Mouse (Mus musculus): ENCODE measurements at regions not wholly inside any gene's neighbourhood (a gene's known extent, or its start where the extent isn't known, plus 50 kb on each side); places are given as distances from the start of the nearest gene placed in this dataset.
A peak's percentile ranks its signal among the peaks of the same experiment; 100 is the strongest.

DNA sequence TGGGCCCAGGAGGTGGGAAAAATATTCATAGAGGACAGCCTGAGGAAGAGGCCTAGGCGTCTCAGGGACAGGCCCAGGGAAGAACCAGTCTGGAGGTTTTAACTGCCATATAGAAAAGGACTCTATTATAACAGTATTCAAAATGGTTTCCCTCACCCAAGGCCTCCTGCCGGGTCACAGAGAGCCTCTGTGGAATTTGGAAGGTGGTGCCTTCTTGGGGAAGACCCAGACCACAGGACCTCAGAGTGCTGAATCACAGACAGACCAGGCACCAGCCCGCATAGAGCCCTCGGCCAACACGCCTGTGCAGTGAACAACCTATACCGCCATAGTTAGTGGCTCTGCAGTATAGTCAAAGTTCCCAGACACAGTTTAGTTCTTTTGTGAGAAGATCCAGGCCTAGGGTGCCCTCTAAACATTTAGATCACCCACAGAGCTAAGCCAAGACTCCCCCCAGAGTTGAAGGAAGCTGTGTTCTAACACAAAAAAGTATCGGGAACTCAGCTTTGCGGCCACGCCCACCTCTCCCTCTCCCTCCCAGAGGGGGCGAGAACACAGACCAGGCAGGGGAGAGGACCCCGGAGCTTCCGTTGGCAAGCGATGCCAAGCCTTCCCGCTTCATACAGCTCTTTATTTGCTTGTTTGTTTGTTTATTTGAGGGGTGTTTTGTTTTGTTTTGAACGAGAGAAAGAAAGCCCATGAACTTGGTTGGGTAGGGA, 122.1 kb upstream of the Smad3 start:
- Histone ChIP-seq H3K9ac (replicated peaks; ENCODE audit: low read length) (peak overlapping the region; percentile 19; the same call in 1 of the 2 replicates), H3K36me3 (ENCODE audit: insufficient read depth, low read length) (no peaks in the 10 kb centered on the region), H3K9me3 (ENCODE audit: low read length) (no peaks in the 10 kb centered on the region), H3K4me3 (ENCODE audit: low read length) (peak overlapping the region; percentile 31), H3K27me3 (ENCODE audit: insufficient read depth, low read length) (no peaks in the 10 kb centered on the region), H3K4me2 (replicated peaks; ENCODE audit: low read depth, low read length) (peak overlapping the region; percentile 50), H3K27ac (ENCODE audit: low read length) (no peak overlapping the region), H3K4me1 (ENCODE audit: insufficient read depth, low read length) (peaks cover 26% of the 10 kb centered on the region)
- no peak for ATAC-seq (ENCODE audit: low FRiP score, low TSS enrichment)
- 25% methylated on average over 15 of the region's 15 CpGs for WGBS

- Histone ChIP-seq H3K4me3 (ENCODE audit: low read length) (no peak overlapping the region), H3K9ac (replicated peaks; ENCODE audit: low read length) (no peak overlapping the region), H3K9me3 (ENCODE audit: low read length) (no peaks in the 10 kb centered on the region), H3K4me1 (ENCODE audit: insufficient read depth, low read length) (peaks cover 26% of the 10 kb centered on the region), H3K4me2 (replicated peaks; ENCODE audit: low read depth, low read length) (no peak overlapping the region), H3K36me3 (ENCODE audit: insufficient read depth, low read length) (no peaks in the 10 kb centered on the region), H3K27me3 (ENCODE audit: insufficient read depth, low read length) (no peaks in the 10 kb centered on the region), H3K27ac (ENCODE audit: low read length) (no peak overlapping the region)
- no peak for ATAC-seq (ENCODE audit: low FRiP score, low TSS enrichment)
- 65% methylated on average over 7 of the region's 7 CpGs for WGBS
Measured at GRCm38 (mm10) chr9:63877864-63878263, 120.1 kb upstream of the Smad3 start.

- Histone ChIP-seq H3K27me3 (ENCODE audit: insufficient read depth, low read length) (no peaks in the 10 kb centered on the region), H3K9me3 (ENCODE audit: low read length) (no peaks in the 10 kb centered on the region), H3K27ac (ENCODE audit: low read length) (no peak overlapping the region), H3K4me2 (replicated peaks; ENCODE audit: low read depth, low read length) (peak overlapping the region; percentile 50), H3K4me3 (ENCODE audit: low read length) (peak overlapping the region; percentile 12), H3K4me1 (ENCODE audit: insufficient read depth, low read length) (peaks cover 26% of the 10 kb centered on the region), H3K36me3 (ENCODE audit: insufficient read depth, low read length) (no peaks in the 10 kb centered on the region), H3K9ac (replicated peaks; ENCODE audit: low read length) (peak overlapping the region; percentile 49)
- ATAC-seq (ENCODE audit: low FRiP score, low TSS enrichment), result no peak
- WGBS, result 24% methylated on average over 13 of the region's 13 CpGs
Measured at GRCm38 (mm10) chr9:63876886-63877285, 119.1 kb upstream of the Smad3 start.

DNA sequence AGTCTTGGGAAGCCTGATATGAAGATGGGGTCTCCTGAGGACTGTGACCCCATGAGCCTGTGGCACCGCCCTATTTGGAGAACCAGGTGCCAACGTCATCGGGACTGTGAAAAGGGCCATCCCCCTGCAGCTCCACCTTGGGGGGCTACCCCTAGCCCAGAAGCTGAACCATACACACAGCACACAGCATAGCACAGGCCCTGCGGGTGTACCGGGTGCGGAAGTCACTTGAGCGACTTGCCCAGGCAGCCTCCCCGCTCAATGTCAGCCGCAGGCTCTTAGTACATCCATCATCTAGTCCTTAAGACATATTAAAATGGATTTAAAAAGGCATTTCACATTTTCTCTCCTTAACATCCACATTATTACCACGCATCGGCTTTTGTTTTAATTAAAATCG, 118.2 kb upstream of the Smad3 start:
- WGBS, result 66% methylated on average over 12 of the region's 12 CpGs
- H3K4me1 ChIP-seq (ENCODE audit: insufficient read depth, low read length), result peaks cover 26% of the 10 kb centered on the region
- H3K27ac ChIP-seq (ENCODE audit: low read length), result no peak overlapping the region
- H3K4me2 ChIP-seq (replicated peaks; ENCODE audit: low read depth, low read length), result peak overlapping the region; percentile 50; the same call in 1 of the 2 replicates
- no peaks in the 10 kb centered on the region for H3K9me3 ChIP-seq (ENCODE audit: low read length)
- H3K27me3 ChIP-seq (ENCODE audit: insufficient read depth, low read length), result no peaks in the 10 kb centered on the region
- ATAC-seq (ENCODE audit: low FRiP score, low TSS enrichment), result no peak
- no peak overlapping the region; the same call in 1 of the 2 replicates for H3K4me3 ChIP-seq (ENCODE audit: low read length)
- no peaks in the 10 kb centered on the region for H3K36me3 ChIP-seq (ENCODE audit: insufficient read depth, low read length)
- no peak overlapping the region for H3K9ac ChIP-seq (replicated peaks; ENCODE audit: low read length)

DNA sequence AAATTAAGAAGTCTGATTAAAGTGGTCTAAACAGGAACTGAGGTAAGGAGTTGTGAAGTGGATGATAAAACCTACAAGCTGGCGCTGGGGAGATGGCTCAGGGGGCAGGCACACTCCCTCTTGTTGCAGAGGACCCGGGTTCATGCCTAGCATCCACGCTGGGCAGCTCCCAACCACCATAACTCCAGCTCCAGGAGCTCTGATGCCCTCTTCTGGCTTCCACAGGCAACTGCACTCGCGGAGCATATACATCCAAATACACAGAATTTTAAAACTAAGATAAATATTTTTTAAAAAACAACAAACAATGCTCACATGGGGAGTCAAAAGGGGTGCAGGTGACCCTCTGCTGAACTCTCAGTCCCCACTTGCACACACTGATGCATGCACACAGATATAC, 117.4 kb upstream of the Smad3 start:
- H3K36me3 ChIP-seq (ENCODE audit: insufficient read depth, low read length), result no peaks in the 10 kb centered on the region
- H3K9ac ChIP-seq (replicated peaks; ENCODE audit: low read length), result no peak overlapping the region
- H3K4me3 ChIP-seq (ENCODE audit: low read length), result no peak overlapping the region
- peaks cover 4% of the 10 kb centered on the region for H3K9me3 ChIP-seq (ENCODE audit: low read length)
- WGBS, result 94% methylated on average over 5 of the region's 5 CpGs
- no peak overlapping the region for H3K27ac ChIP-seq (ENCODE audit: low read length)
- H3K27me3 ChIP-seq (ENCODE audit: insufficient read depth, low read length), result no peaks in the 10 kb centered on the region
- no peak for ATAC-seq (ENCODE audit: low FRiP score, low TSS enrichment)
- H3K4me2 ChIP-seq (replicated peaks; ENCODE audit: low read depth, low read length), result no peak overlapping the region
- peaks cover 18% of the 10 kb centered on the region for H3K4me1 ChIP-seq (ENCODE audit: insufficient read depth, low read length)

- Histone ChIP-seq H3K27ac (ENCODE audit: low read length) (no peak overlapping the region), H3K9ac (replicated peaks; ENCODE audit: low read length) (no peak overlapping the region), H3K4me3 (ENCODE audit: low read length) (no peak overlapping the region), H3K9me3 (ENCODE audit: low read length) (0 out of 2 replicates have a peak, but pooled peaks cover 3% of the 10 kb centered on the region), H3K36me3 (ENCODE audit: insufficient read depth, low read length) (no peaks in the 10 kb centered on the region), H3K4me2 (replicated peaks; ENCODE audit: low read depth, low read length) (no peak overlapping the region), H3K27me3 (ENCODE audit: insufficient read depth, low read length) (no peaks in the 10 kb centered on the region), H3K4me1 (ENCODE audit: insufficient read depth, low read length) (peaks cover 6% of the 10 kb centered on the region)
- WGBS, result 38% methylated on average over 11 of the region's 11 CpGs
- ATAC-seq (ENCODE audit: low FRiP score, low TSS enrichment), result no peak
Measured at GRCm38 (mm10) chr9:63864350-63864749, 106.6 kb upstream of the Smad3 start.

DNA sequence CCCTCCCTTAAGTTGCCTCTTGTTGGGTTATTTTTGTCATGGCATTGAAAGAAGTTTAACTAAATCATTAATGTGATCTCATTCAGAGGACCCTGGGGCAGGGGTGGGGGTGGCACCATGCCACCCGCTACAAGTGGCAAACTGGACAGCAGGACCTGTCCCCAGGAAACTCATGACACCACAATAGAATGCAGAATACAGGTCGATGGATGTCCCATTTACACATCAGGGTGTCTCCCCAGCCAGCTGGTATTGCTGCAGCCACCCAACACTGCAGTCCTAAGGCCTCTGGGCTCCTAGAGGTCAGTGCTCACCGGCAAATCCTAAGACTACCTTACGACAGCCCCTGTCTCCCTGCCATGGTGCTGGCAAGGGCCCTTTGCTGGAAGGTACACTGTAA, 105.5 kb upstream of the Smad3 start:
- H3K27me3 ChIP-seq (ENCODE audit: insufficient read depth, low read length), result no peaks in the 10 kb centered on the region
- H3K4me3 ChIP-seq (ENCODE audit: low read length), result no peak overlapping the region
- 75% methylated on average over 4 of the region's 4 CpGs for WGBS
- no peak overlapping the region for H3K27ac ChIP-seq (ENCODE audit: low read length)
- no peaks in the 10 kb centered on the region for H3K36me3 ChIP-seq (ENCODE audit: insufficient read depth, low read length)
- no peaks in the 10 kb centered on the region for H3K9me3 ChIP-seq (ENCODE audit: low read length)
- ATAC-seq (ENCODE audit: low FRiP score, low TSS enrichment), result no peak
- peaks cover 6% of the 10 kb centered on the region for H3K4me1 ChIP-seq (ENCODE audit: insufficient read depth, low read length)
- H3K9ac ChIP-seq (replicated peaks; ENCODE audit: low read length), result no peak overlapping the region
- H3K4me2 ChIP-seq (replicated peaks; ENCODE audit: low read depth, low read length), result no peak overlapping the region

- Histone ChIP-seq H3K4me3 (ENCODE audit: low read length) (no peak overlapping the region), H3K27ac (ENCODE audit: low read length) (no peak overlapping the region), H3K9ac (replicated peaks; ENCODE audit: low read length) (no peak overlapping the region), H3K9me3 (ENCODE audit: low read length) (no peaks in the 10 kb centered on the region), H3K4me1 (ENCODE audit: insufficient read depth, low read length) (peaks cover 6% of the 10 kb centered on the region), H3K36me3 (ENCODE audit: insufficient read depth, low read length) (no peaks in the 10 kb centered on the region), H3K27me3 (ENCODE audit: insufficient read depth, low read length) (no peaks in the 10 kb centered on the region), H3K4me2 (replicated peaks; ENCODE audit: low read depth, low read length) (no peak overlapping the region)
- 42% methylated on average over 6 of the region's 6 CpGs for WGBS
- ATAC-seq (ENCODE audit: low FRiP score, low TSS enrichment), result peak; percentile 67
Measured at GRCm38 (mm10) chr9:63862427-63862826, 104.6 kb upstream of the Smad3 start.

GRCm38 (mm10) chr9:63861418-63861817, 103.6 kb upstream of the Smad3 start:
- Histone ChIP-seq H3K4me2 (replicated peaks; ENCODE audit: low read depth, low read length) (no peak overlapping the region), H3K9me3 (ENCODE audit: low read length) (no peaks in the 10 kb centered on the region), H3K27ac (ENCODE audit: low read length) (no peak overlapping the region), H3K9ac (replicated peaks; ENCODE audit: low read length) (no peak overlapping the region), H3K4me3 (ENCODE audit: low read length) (no peak overlapping the region), H3K27me3 (ENCODE audit: insufficient read depth, low read length) (no peaks in the 10 kb centered on the region), H3K4me1 (ENCODE audit: insufficient read depth, low read length) (peaks cover 8% of the 10 kb centered on the region), H3K36me3 (ENCODE audit: insufficient read depth, low read length) (no peaks in the 10 kb centered on the region)
- 43% methylated on average over 4 of the region's 4 CpGs for WGBS
- no peak for ATAC-seq (ENCODE audit: low FRiP score, low TSS enrichment)

DNA sequence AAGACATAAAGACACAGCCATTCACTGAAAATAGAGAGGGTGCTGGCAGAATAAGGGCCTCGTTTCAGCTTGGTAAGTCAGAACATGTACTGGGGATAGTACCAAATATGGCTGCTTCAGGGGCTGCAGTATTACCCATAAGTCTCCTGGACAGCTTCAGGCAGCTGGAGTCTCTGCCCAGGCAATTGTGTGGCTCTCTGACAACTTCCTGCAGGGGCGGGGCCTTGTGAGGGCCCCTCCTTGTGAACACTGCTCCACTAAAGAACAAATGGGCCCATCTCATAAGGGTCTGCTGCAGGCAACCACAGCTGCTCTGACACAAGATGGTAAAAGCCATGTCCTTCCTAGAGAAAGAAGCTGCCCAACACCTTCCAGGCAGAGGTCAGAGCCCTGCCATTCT, 102.4 kb upstream of the Smad3 start:
- Histone ChIP-seq H3K4me3 (ENCODE audit: low read length) (no peak overlapping the region), H3K27me3 (ENCODE audit: insufficient read depth, low read length) (no peaks in the 10 kb centered on the region), H3K9ac (replicated peaks; ENCODE audit: low read length) (no peak overlapping the region), H3K27ac (ENCODE audit: low read length) (no peak overlapping the region), H3K36me3 (ENCODE audit: insufficient read depth, low read length) (no peaks in the 10 kb centered on the region), H3K9me3 (ENCODE audit: low read length) (no peaks in the 10 kb centered on the region), H3K4me2 (replicated peaks; ENCODE audit: low read depth, low read length) (no peak overlapping the region), H3K4me1 (ENCODE audit: insufficient read depth, low read length) (peaks cover 14% of the 10 kb centered on the region)
- 81% methylated on average over 2 of the region's 2 CpGs for WGBS
- no peak for ATAC-seq (ENCODE audit: low FRiP score, low TSS enrichment)

Measured in kidney, embryonic 16.5 days (tissue).